Mouse (Mus musculus) bone marrow macrophage, adult 2 months (primary cell): Measurements from ENCODE around the gene Sertad2.

Experiments used
- CTCF ChIP-seq: IDR thresholded peaks from 2 replicates; pipeline ENCODE4 v1.5.1; 2012; ENCODE audit warnings: low read depth, mild to moderate bottlenecking, low read length, moderate library complexity
- POLR2A ChIP-seq: IDR thresholded peaks from 2 replicates; pipeline ENCODE4 v1.6.1; 2012; ENCODE audit warnings: mild to moderate bottlenecking, low read depth, low read length, borderline replicate concordance

GRCm38 (mm10) chr11:20655795-20656710 lies 113.0 kb downstream of the Sertad2 start:
- TF ChIP-seq CTCF (no peak), POLR2A (no peak)
